Mouse (Mus musculus) Muller cell, postnatal 12 days (primary cell): ENCODE results near the gene Mdh1b.

Experiments used
- DNase-seq: peaks from one replicate; pipeline ENCODE4 v3.0.0-alpha.2; 2015; ENCODE audit errors: inconsistent ontology term

The Mdh1b gene

GRCm38 (mm10) chr1:63659591-63659990, 70.5 kb downstream of the Mdh1b start:
- peak; percentile 43 for DNase-seq

DNA sequence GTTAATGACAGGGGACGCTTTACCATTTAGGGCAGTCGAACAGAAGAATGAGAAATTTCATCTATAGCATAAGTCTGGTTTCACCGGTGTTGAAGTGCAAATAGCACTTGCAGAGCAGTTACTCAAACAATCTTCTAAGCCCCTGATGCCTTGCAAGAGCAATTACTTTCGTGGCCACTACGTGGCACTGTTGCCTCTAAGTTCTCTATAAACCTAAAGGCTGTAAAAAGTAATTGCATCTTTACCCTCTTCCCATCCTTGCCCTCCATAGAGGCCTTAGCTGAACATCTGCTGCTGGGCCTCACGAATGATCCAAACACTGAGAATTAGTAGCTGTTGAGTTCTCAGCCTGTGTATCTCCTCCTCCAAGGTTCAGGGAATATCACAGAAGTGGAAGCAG, 72.1 kb downstream of the Mdh1b start:
- peak; percentile 34 for DNase-seq
